Mouse (Mus musculus): ENCODE results near the gene Bdh1. TPM values are rescaled to one million over a fixed set of nuclear protein-coding genes. Genes with fewer than 3 reads are reported as not detected.
A peak's percentile ranks its signal among the peaks of the same experiment; 100 is the strongest.

Gene Bdh1
- total and polyA plus RNA-seq, 2 experiments from 2014 or later: 4.2 to 9.5 TPM

- Histone ChIP-seq H3K9me3 (replicated peaks; ENCODE audit: control insufficient read depth, low read length) (peaks cover 5% of the 10 kb centered on the region; the same call in 1 of the 2 replicates), H3K4me2 (ENCODE audit: low read depth, low read length) (no peak overlapping the region), H3K4me1 (ENCODE audit: control insufficient read depth, insufficient read depth) (no peaks in the 10 kb centered on the region), H3K9ac (replicated peaks; ENCODE audit: low read depth, low read length) (no peak overlapping the region), H3K27me3 (ENCODE audit: control insufficient read depth, insufficient read depth, low read length) (no peaks in the 10 kb centered on the region), H3K27ac (ENCODE audit: low read depth) (no peak overlapping the region), H3K4me3 (ENCODE audit: low read depth, low read length) (no peak overlapping the region), H3K36me3 (replicated peaks; ENCODE audit: control insufficient read depth, insufficient read depth, low read length) (no peaks in the 10 kb centered on the region)
- WGBS: 76% methylated on average over 11 of the region's 11 CpGs
- no peak for ATAC-seq (ENCODE audit: insufficient read depth, low read depth)
- DNase-seq (ENCODE audit: low spot score): no peak
- TF ChIP-seq EP300 (IDR thresholded peaks at IDR 0.05; ENCODE audit: low read depth) (no peak), CTCF (IDR thresholded peaks at IDR 0.05; ENCODE audit: low read depth) (no peak)
Measured at GRCm38 (mm10) chr16:31400908-31401692, 21.0 kb upstream of the Bdh1 start.

- no peaks in the 10 kb centered on the region for H3K36me3 ChIP-seq (replicated peaks; ENCODE audit: control insufficient read depth, insufficient read depth, low read length)
- H3K9me3 ChIP-seq (replicated peaks; ENCODE audit: control insufficient read depth, low read length): no peaks in the 10 kb centered on the region
- H3K4me3 ChIP-seq (ENCODE audit: low read depth, low read length): no peak overlapping the region
- no peak overlapping the region for H3K9ac ChIP-seq (replicated peaks; ENCODE audit: low read depth, low read length)
- no peaks in the 10 kb centered on the region for H3K27me3 ChIP-seq (ENCODE audit: control insufficient read depth, insufficient read depth, low read length)
- H3K4me2 ChIP-seq (ENCODE audit: low read depth, low read length): no peak overlapping the region
- H3K4me1 ChIP-seq (ENCODE audit: control insufficient read depth, insufficient read depth): no peaks in the 10 kb centered on the region
- TF ChIP-seq EP300 (IDR thresholded peaks at IDR 0.05; ENCODE audit: low read depth) (no peak), CTCF (IDR thresholded peaks at IDR 0.05; ENCODE audit: low read depth) (no peak)
- ATAC-seq (ENCODE audit: insufficient read depth, low read depth): no peak
- DNase-seq (ENCODE audit: low spot score): no peak
- 34% methylated on average over 8 of the region's 8 CpGs for WGBS
- no peak overlapping the region for H3K27ac ChIP-seq (ENCODE audit: low read depth)
Measured at GRCm38 (mm10) chr16:31402096-31402495, 20.0 kb upstream of the Bdh1 start.

DNA sequence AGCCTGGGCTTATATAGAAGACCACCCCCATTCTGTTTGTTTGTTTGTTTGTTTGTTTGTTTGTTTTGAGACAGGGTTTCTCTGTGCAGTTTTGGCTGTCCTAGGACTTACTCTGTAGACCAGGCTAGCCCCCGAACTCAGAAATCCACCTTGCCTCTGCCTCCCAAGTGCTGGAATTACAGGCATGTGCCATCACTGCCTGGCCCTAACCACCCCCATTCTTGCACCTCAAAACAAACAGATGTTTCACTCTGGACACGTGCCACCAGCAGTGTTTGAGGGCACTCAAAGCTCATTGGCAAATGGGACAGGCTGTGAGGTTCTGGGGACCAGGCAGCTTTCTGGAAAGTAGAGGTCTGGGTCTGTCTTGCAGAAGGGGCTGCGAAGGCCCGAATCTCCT is 18.1 kb upstream of the Bdh1 start:
- DNase-seq (ENCODE audit: low spot score) (no peak), ATAC-seq (ENCODE audit: insufficient read depth, low read depth) (no peak)
- Histone ChIP-seq H3K4me1 (ENCODE audit: control insufficient read depth, insufficient read depth) (no peaks in the 10 kb centered on the region), H3K27ac (ENCODE audit: low read depth) (no peak overlapping the region), H3K27me3 (ENCODE audit: control insufficient read depth, insufficient read depth, low read length) (no peaks in the 10 kb centered on the region), H3K9ac (replicated peaks; ENCODE audit: low read depth, low read length) (no peak overlapping the region), H3K9me3 (replicated peaks; ENCODE audit: control insufficient read depth, low read length) (no peaks in the 10 kb centered on the region), H3K4me3 (ENCODE audit: low read depth, low read length) (no peak overlapping the region), H3K4me2 (ENCODE audit: low read depth, low read length) (no peak overlapping the region), H3K36me3 (replicated peaks; ENCODE audit: control insufficient read depth, insufficient read depth, low read length) (no peaks in the 10 kb centered on the region)
- TF ChIP-seq EP300 (IDR thresholded peaks at IDR 0.05; ENCODE audit: low read depth): no peak
- 75% methylated on average over 4 of the region's 4 CpGs for WGBS

DNA sequence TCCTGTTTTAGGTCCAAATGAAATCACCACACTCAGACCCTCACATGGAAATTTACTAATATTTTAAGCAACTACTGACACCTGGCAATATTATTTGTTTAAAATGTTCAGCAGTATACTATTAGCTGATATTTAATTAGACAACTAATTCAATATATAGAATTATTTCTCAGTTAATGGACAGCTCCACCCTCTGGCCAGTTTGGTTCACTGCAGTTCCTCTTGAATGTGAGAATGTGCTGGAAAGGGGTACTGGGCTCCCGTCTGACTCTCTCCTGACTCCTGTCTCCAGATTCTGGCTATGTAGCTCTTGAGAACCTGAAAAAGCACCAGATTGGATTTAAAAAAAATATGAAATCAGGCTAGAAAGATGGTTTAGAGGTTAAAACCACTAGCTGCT is 17.0 kb upstream of the Bdh1 start:
- Histone ChIP-seq H3K9me3 (replicated peaks; ENCODE audit: control insufficient read depth, low read length) (no peaks in the 10 kb centered on the region), H3K9ac (replicated peaks; ENCODE audit: low read depth, low read length) (no peak overlapping the region), H3K4me1 (ENCODE audit: control insufficient read depth, insufficient read depth) (no peaks in the 10 kb centered on the region), H3K4me2 (ENCODE audit: low read depth, low read length) (no peak overlapping the region), H3K36me3 (replicated peaks; ENCODE audit: control insufficient read depth, insufficient read depth, low read length) (no peaks in the 10 kb centered on the region), H3K27me3 (ENCODE audit: control insufficient read depth, insufficient read depth, low read length) (no peaks in the 10 kb centered on the region), H3K4me3 (ENCODE audit: low read depth, low read length) (no peak overlapping the region), H3K27ac (ENCODE audit: low read depth) (no peak overlapping the region)
- DNase-seq (ENCODE audit: low spot score) (no peak), ATAC-seq (ENCODE audit: insufficient read depth, low read depth) (no peak)
- peak; percentile 21; the same call in 1 of the 2 replicates for TF ChIP-seq CTCF (IDR thresholded peaks at IDR 0.05; ENCODE audit: low read depth)
- no peak for TF ChIP-seq EP300 (IDR thresholded peaks at IDR 0.05; ENCODE audit: low read depth)
- 52% methylated on average over 1 of the region's 1 CpGs for WGBS

DNA sequence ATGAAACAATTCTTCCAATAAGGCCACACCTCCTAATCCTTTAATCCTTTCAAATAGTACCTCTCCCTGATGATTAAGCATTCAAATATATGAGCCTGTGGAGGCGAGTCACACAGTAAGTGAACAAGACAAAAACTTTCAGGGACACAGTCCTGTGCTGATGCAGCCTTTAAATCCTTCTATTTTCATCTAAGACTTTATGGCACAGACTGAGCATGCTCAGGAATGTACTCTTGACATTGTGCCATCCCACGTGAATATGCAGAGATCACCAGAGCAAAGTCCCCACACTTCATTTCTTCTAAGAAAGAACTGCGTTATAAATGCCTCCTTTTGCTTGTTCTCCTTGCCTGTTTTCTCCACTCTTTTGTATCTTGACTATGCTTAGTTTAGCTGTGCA is 14.2 kb upstream of the Bdh1 start:
- Histone ChIP-seq H3K36me3 (replicated peaks; ENCODE audit: control insufficient read depth, insufficient read depth, low read length) (no peaks in the 10 kb centered on the region), H3K9ac (replicated peaks; ENCODE audit: low read depth, low read length) (no peak overlapping the region), H3K9me3 (replicated peaks; ENCODE audit: control insufficient read depth, low read length) (no peaks in the 10 kb centered on the region), H3K4me2 (ENCODE audit: low read depth, low read length) (no peak overlapping the region), H3K4me1 (ENCODE audit: control insufficient read depth, insufficient read depth) (no peaks in the 10 kb centered on the region), H3K27me3 (ENCODE audit: control insufficient read depth, insufficient read depth, low read length) (no peaks in the 10 kb centered on the region), H3K4me3 (ENCODE audit: low read depth, low read length) (no peak overlapping the region), H3K27ac (ENCODE audit: low read depth) (no peak overlapping the region)
- WGBS: 61% methylated on average over 3 of the region's 3 CpGs
- no peak for ATAC-seq (ENCODE audit: insufficient read depth, low read depth)
- TF ChIP-seq CTCF (IDR thresholded peaks at IDR 0.05; ENCODE audit: low read depth) (no peak), EP300 (IDR thresholded peaks at IDR 0.05; ENCODE audit: low read depth) (no peak)
- DNase-seq (ENCODE audit: low spot score): no peak

DNA sequence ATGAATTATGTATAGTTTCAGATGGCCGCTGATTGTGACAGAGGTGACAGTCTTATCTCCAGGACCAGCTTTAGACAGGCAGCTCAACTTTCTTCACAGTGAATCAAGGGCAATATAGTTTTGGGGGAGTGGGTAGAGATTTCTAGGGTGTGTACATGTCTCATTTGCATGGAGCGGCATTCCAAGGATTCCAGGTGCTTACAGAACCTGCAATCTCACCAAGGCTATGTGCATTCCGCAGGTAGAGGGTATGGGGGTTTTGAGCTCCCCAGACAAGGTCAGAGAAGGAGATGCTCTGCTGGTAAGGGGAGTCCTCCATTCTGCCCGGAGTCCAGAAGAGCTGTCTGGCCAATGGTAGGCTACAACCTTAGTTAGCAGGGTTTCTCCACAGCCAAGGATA is 11.1 kb upstream of the Bdh1 start:
- H3K4me2 ChIP-seq (ENCODE audit: low read depth, low read length): no peak overlapping the region
- TF ChIP-seq CTCF (IDR thresholded peaks at IDR 0.05; ENCODE audit: low read depth) (no peak), EP300 (IDR thresholded peaks at IDR 0.05; ENCODE audit: low read depth) (no peak)
- no peaks in the 10 kb centered on the region for H3K27me3 ChIP-seq (ENCODE audit: control insufficient read depth, insufficient read depth, low read length)
- H3K4me3 ChIP-seq (ENCODE audit: low read depth, low read length): no peak overlapping the region
- H3K27ac ChIP-seq (ENCODE audit: low read depth): no peak overlapping the region
- H3K4me1 ChIP-seq (ENCODE audit: control insufficient read depth, insufficient read depth): no peaks in the 10 kb centered on the region
- 77% methylated on average over 4 of the region's 4 CpGs for WGBS
- DNase-seq (ENCODE audit: low spot score): no peak
- H3K36me3 ChIP-seq (replicated peaks; ENCODE audit: control insufficient read depth, insufficient read depth, low read length): no peaks in the 10 kb centered on the region
- no peaks in the 10 kb centered on the region for H3K9me3 ChIP-seq (replicated peaks; ENCODE audit: control insufficient read depth, low read length)
- H3K9ac ChIP-seq (replicated peaks; ENCODE audit: low read depth, low read length): no peak overlapping the region
- ATAC-seq (ENCODE audit: insufficient read depth, low read depth): no peak

All from heart, postnatal 0 days (tissue).